Mouse (Mus musculus) forebrain, embryonic 14.5 days (tissue): ENCODE data around the gene Cyp2j6. TPM values are rescaled to one million over a fixed set of nuclear protein-coding genes. Genes with fewer than 3 reads are reported as not detected.
A peak's percentile ranks its signal among the peaks of the same experiment; 100 is the strongest.
"Not testable (repeated sequence)": the region's sequence is repeated elsewhere in the genome, so short reads cannot be mapped to it uniquely, and the experiment has no call there.

Source experiments
- ATAC-seq: fragments of 200-750 bp; cut with Nextera tagmentation; 2 replicates; pipeline ENCODE4 v1.8.0; 2017; ENCODE audit warnings: mild to moderate bottlenecking, moderate library complexity
- DNase-seq: peaks from one replicate; pipeline ENCODE4 v3.0.0-alpha.2; 2015; ENCODE audit warnings: low spot score
- H3K27ac ChIP-seq: fragments of 300-500 bp; sonication (generic); 2 replicates; pipeline ENCODE4 v1.5.1; 2014; ENCODE audit warnings: low read depth, mild to moderate bottlenecking, control low read depth, low read length, moderate library complexity
- H3K27me3 ChIP-seq: fragments of 300-500 bp; sonication (generic); replicated peaks from 2 replicates; pipeline ENCODE4 v1.6.1; 2014; ENCODE audit warnings: low read length, control low read depth, mixed read lengths; ENCODE audit not compliant: control insufficient read depth, insufficient read depth
- H3K36me3 ChIP-seq: fragments of 300-500 bp; sonication (generic); 2 replicates; pipeline ENCODE4 v1.6.1; 2014; ENCODE audit warnings: low read length, control low read depth; ENCODE audit not compliant: control insufficient read depth, insufficient read depth
- H3K4me1 ChIP-seq: fragments of 300-500 bp; sonication (generic); 2 replicates; pipeline ENCODE4 v1.6.1; 2014; ENCODE audit warnings: antibody characterized with exemption, low read length, control low read depth; ENCODE audit not compliant: control insufficient read depth, insufficient read depth
- H3K4me2 ChIP-seq: fragments of 300-500 bp; sonication (generic); 2 replicates; pipeline ENCODE4 v1.6.1; 2014; ENCODE audit warnings: mild to moderate bottlenecking, control low read depth, low read length
- H3K4me3 ChIP-seq: fragments of 300-500 bp; sonication (generic); 2 replicates; pipeline ENCODE4 v1.5.1; 2014; ENCODE audit warnings: low read depth, low read length, control low read depth
- H3K9ac ChIP-seq: fragments of 300-500 bp; sonication (generic); 2 replicates; pipeline ENCODE4 v1.6.1; 2014; ENCODE audit warnings: mild to moderate bottlenecking, low read length, control low read depth, moderate library complexity
- H3K9me3 ChIP-seq: fragments of 300-500 bp; sonication (generic); replicated peaks from 2 replicates; pipeline ENCODE4 v1.6.1; 2016; ENCODE audit warnings: low read length, control low read depth, mixed read lengths; ENCODE audit not compliant: control insufficient read depth
- WGBS: fragments of 180-500 bp; shearing (Covaris S2); extraction: QIAGEN DNeasy Blood & Tissue Kit; methylation state at CpG from one replicate; pipeline ENCODE4 v1.1.7; 2014; 5-methylcytosine and 5-hydroxymethylcytosine counted together
- polyA plus RNA-seq: library from polyadenylated mRNA; unstranded; fragments of >200 nt; fragmentation: Nextera tagmentation; extraction: Ambion mirVana; gene quantifications from 2 replicates; pipeline ENCODE4 v1.2.1, GENCODE M21; 2014

Cyp2j6 gene
- polyA plus RNA-seq, result 4.3 and 4.8 TPM in 2 replicates

- Histone ChIP-seq H3K4me1 (0 out of 2 replicates have a peak, but pooled peaks cover 2% of the 10 kb centered on the region), H3K27me3 (no peaks in the 10 kb centered on the region), H3K4me2 (peak within 1 kb of the TSS; percentile 68), H3K9ac (peak within 1 kb of the TSS; percentile 77), H3K27ac (0 out of 2 replicates have a peak within 1 kb of the TSS, but pooled peaks have one; percentile 16), H3K9me3 (no peaks in the 10 kb centered on the region), H3K36me3 (no peaks in the 10 kb centered on the region), H3K4me3 (peak within 1 kb of the TSS; percentile 48)
- ATAC-seq, result peak; percentile 93
- peak; percentile 75 for DNase-seq
- WGBS, result 7% methylated on average over 16 of the region's 16 CpGs
These were observed at the start of gene Cyp2j6 for GRCm38 (mm10) chr4:96553133-96553819. Cyp2j6 (minus strand) TSS chr4:96553661.

GRCm38 (mm10) chr4:96591791-96592150, 38.3 kb upstream of the Cyp2j6 start:
- Histone ChIP-seq H3K27me3 (no peaks in the 10 kb centered on the region), H3K9ac (no peak overlapping the region; the same call in 1 of the 2 replicates), H3K36me3 (no peaks in the 10 kb centered on the region), H3K4me2 (peak overlapping the region; percentile 61), H3K4me3 (peak overlapping the region; percentile 24), H3K27ac (no peak overlapping the region), H3K4me1 (peaks cover 4% of the 10 kb centered on the region; the same call in 1 of the 2 replicates), H3K9me3 (no peaks in the 10 kb centered on the region)
- ATAC-seq (peak; percentile 89), DNase-seq (peak; percentile 89)
- 8% methylated on average over 4 of the region's 4 CpGs for WGBS

GRCm38 (mm10) chr4:96590911-96591790, 37.7 kb upstream of the Cyp2j6 start, which contains the start of gene Cyp2j9:
Cyp2j9 (minus strand) TSS chr4:96591578.
- DNase-seq (peak; percentile 85), ATAC-seq (peak; percentile 94)
- Histone ChIP-seq H3K27ac (peak within 1 kb of the TSS; percentile 61), H3K4me2 (peak within 1 kb of the TSS; percentile 61), H3K9me3 (no peaks in the 10 kb centered on the region), H3K4me1 (peaks cover 4% of the 10 kb centered on the region; the same call in 1 of the 2 replicates), H3K36me3 (no peaks in the 10 kb centered on the region), H3K4me3 (peak within 1 kb of the TSS; percentile 24), H3K9ac (peak within 1 kb of the TSS; percentile 56), H3K27me3 (no peaks in the 10 kb centered on the region)
- 7% methylated on average over 18 of the region's 18 CpGs for WGBS

GRCm38 (mm10) chr4:96581425-96582088, 28.1 kb upstream of the Cyp2j6 start:
- no peak overlapping the region for H3K9ac ChIP-seq
- H3K9me3 ChIP-seq, result no peaks in the 10 kb centered on the region
- H3K27ac ChIP-seq, result no peak overlapping the region
- WGBS, result 52% methylated on average over 1 of the region's 1 CpGs
- no peaks in the 10 kb centered on the region for H3K36me3 ChIP-seq
- DNase-seq (peak; percentile 13), ATAC-seq (no peak)
- H3K27me3 ChIP-seq, result no peaks in the 10 kb centered on the region
- H3K4me3 ChIP-seq, result no peak overlapping the region
- H3K4me1 ChIP-seq, result no peaks in the 10 kb centered on the region
- H3K4me2 ChIP-seq, result no peak overlapping the region

- not testable (repeated sequence) for H3K27me3 ChIP-seq, H3K9me3 ChIP-seq, DNase-seq, H3K36me3 ChIP-seq, H3K9ac ChIP-seq, H3K4me1 ChIP-seq, ATAC-seq, H3K4me3 ChIP-seq, H3K4me2 ChIP-seq, H3K27ac ChIP-seq
- 54% methylated on average over 6 of the region's 6 CpGs for WGBS
These were observed 26.9 kb upstream of the Cyp2j6 start for GRCm38 (mm10) chr4:96580351-96580750.

- no peaks in the 10 kb centered on the region for H3K4me1 ChIP-seq
- WGBS, result 36% methylated on average over 3 of the region's 3 CpGs
- no peaks in the 10 kb centered on the region for H3K36me3 ChIP-seq
- H3K9me3 ChIP-seq, result no peaks in the 10 kb centered on the region
- H3K4me2 ChIP-seq, result no peak overlapping the region
- no peak overlapping the region for H3K4me3 ChIP-seq
- H3K27me3 ChIP-seq, result no peaks in the 10 kb centered on the region
- ATAC-seq (no peak), DNase-seq (no peak)
- H3K9ac ChIP-seq, result no peak overlapping the region
- no peak overlapping the region for H3K27ac ChIP-seq
These were observed 16.0 kb upstream of the Cyp2j6 start for GRCm38 (mm10) chr4:96569442-96569841.

- Histone ChIP-seq H3K4me1 (no peaks in the 10 kb centered on the region), H3K36me3 (no peaks in the 10 kb centered on the region), H3K27me3 (no peaks in the 10 kb centered on the region), H3K9ac (no peak overlapping the region), H3K9me3 (no peaks in the 10 kb centered on the region), H3K4me2 (no peak overlapping the region), H3K27ac (no peak overlapping the region), H3K4me3 (no peak overlapping the region)
- ATAC-seq, result no peak
- WGBS, result 65% methylated on average over 1 of the region's 1 CpGs
- no peak for DNase-seq
These were observed 14.5 kb upstream of the Cyp2j6 start for GRCm38 (mm10) chr4:96567988-96568387.

GRCm38 (mm10) chr4:96565808-96566207, 12.3 kb upstream of the Cyp2j6 start:
- H3K36me3 ChIP-seq, result no peaks in the 10 kb centered on the region
- no peaks in the 10 kb centered on the region for H3K9me3 ChIP-seq
- H3K4me2 ChIP-seq, result no peak overlapping the region
- no peak for DNase-seq
- H3K9ac ChIP-seq, result no peak overlapping the region
- H3K4me3 ChIP-seq, result no peak overlapping the region
- H3K4me1 ChIP-seq, result no peaks in the 10 kb centered on the region
- H3K27me3 ChIP-seq, result no peaks in the 10 kb centered on the region
- no peak for ATAC-seq
- no peak overlapping the region for H3K27ac ChIP-seq
